Mouse (Mus musculus) 416B (cell line): ENCODE measurements around the gene Atg4d.
"Not testable (repeated sequence)": the region's sequence is repeated elsewhere in the genome, so short reads cannot be mapped to it uniquely, and the experiment has no call there.

Experiments used
- DNase-seq: peaks from one replicate; pipeline ENCODE4 v3.0.0; 2011; ENCODE audit warnings: low read depth

The Atg4d gene

GRCm38 (mm10) chr9:21314367-21315140 lies 49.5 kb downstream of the Atg4d start:
- no peak for DNase-seq

GRCm38 (mm10) chr9:21315421-21315820 lies 50.3 kb downstream of the Atg4d start:
- DNase-seq: no peak

GRCm38 (mm10) chr9:21316696-21317095 lies 51.6 kb downstream of the Atg4d start:
- peak; percentile 82 for DNase-seq

GRCm38 (mm10) chr9:21318792-21319191 lies 53.7 kb downstream of the Atg4d start:
- peak; percentile 69 for DNase-seq

GRCm38 (mm10) chr9:21319503-21319902 lies 54.4 kb downstream of the Atg4d start:
- DNase-seq: no peak

GRCm38 (mm10) chr9:21320280-21320618 lies 55.2 kb downstream of the Atg4d start:
- no peak for DNase-seq

- DNase-seq: peak; percentile 88
These were observed 55.8 kb downstream of the Atg4d start, which contains the start of gene Slc44a2 for GRCm38 (mm10) chr9:21320619-21321512. Gene Slc44a2, plus strand, starts transcription at chr9:21320698.

- peak; percentile 80 for DNase-seq
These were observed 56.4 kb downstream of the Atg4d start for GRCm38 (mm10) chr9:21321513-21321835.

GRCm38 (mm10) chr9:21322211-21322916 lies 57.3 kb downstream of the Atg4d start:
- no peak for DNase-seq

GRCm38 (mm10) chr9:21322917-21323297 lies 57.8 kb downstream of the Atg4d start:
- DNase-seq: not testable (repeated sequence)

- DNase-seq: peak; percentile 38
These were observed 59.2 kb downstream of the Atg4d start for GRCm38 (mm10) chr9:21324269-21324668.
